Mouse (Mus musculus) ES-Bruce4 (cell line): Measurements from ENCODE around the gene Gm7073.

Experiments
- CTCF ChIP-seq: IDR thresholded peaks from one replicate; pipeline ENCODE4 v1.8.1; 2011; ENCODE audit warnings: low read depth, low read length
- POLR2A ChIP-seq: IDR thresholded peaks from one replicate; pipeline ENCODE4 v1.8.1; 2011; ENCODE audit warnings: low read length; ENCODE audit not compliant: insufficient read depth

- TF ChIP-seq CTCF = no peak
- no peak for TF ChIP-seq POLR2A
These were observed 135.8 kb downstream of the Gm7073 start for GRCm38 (mm10) chrX:60403062-60403763.
